Mouse (Mus musculus) thymus, adult 2 months (tissue): Measurements from ENCODE around the gene Ccdc58. TPM values are rescaled to one million over a fixed set of nuclear protein-coding genes. Genes with fewer than 3 reads are reported as not detected.
"Not testable (repeated sequence)": the region's sequence is repeated elsewhere in the genome, so short reads cannot be mapped to it uniquely, and the experiment has no call there.

Experiments used
- DNase-seq: peaks from one replicate; pipeline ENCODE4 v3.0.0; 2021
- H3K27ac ChIP-seq: fragments of 200-500 bp; 2 replicates; pipeline ENCODE4 v1.5.1; 2012; ENCODE audit warnings: low read length, control low read depth; ENCODE audit not compliant: control insufficient read depth, insufficient read depth
- H3K27me3 ChIP-seq: fragments of 200-500 bp; 2 replicates; pipeline ENCODE4 v1.6.1; 2012; ENCODE audit warnings: mild to moderate bottlenecking, low read length, moderate library complexity, mixed read lengths; ENCODE audit not compliant: control insufficient read depth, insufficient read depth
- H3K36me3 ChIP-seq: fragments of 200-500 bp; 2 replicates; pipeline ENCODE4 v1.6.1; 2012; ENCODE audit warnings: mild to moderate bottlenecking, low read length, moderate library complexity; ENCODE audit not compliant: control insufficient read depth, insufficient read depth
- H3K4me1 ChIP-seq: fragments of 200-500 bp; replicated peaks from 2 replicates; pipeline ENCODE4 v1.6.1; 2012; ENCODE audit warnings: low read length; ENCODE audit not compliant: control insufficient read depth, insufficient read depth
- H3K4me3 ChIP-seq: fragments of 200-500 bp; 2 replicates; pipeline ENCODE4 v1.5.1; 2012; ENCODE audit warnings: mild to moderate bottlenecking, low read length, control low read depth, moderate library complexity; ENCODE audit not compliant: control insufficient read depth, insufficient read depth
- CTCF ChIP-seq: fragments of 200-500 bp; IDR thresholded peaks from 2 replicates; pipeline ENCODE4 v1.5.1; 2012; ENCODE audit warnings: mild to moderate bottlenecking, control low read depth, low read length, moderate library complexity, borderline replicate concordance; ENCODE audit not compliant: control insufficient read depth, poor library complexity, insufficient read depth; ENCODE audit errors: extremely low read depth
- POLR2A ChIP-seq: fragments of 200-500 bp; IDR thresholded peaks from 2 replicates; pipeline ENCODE4 v1.6.1; 2012; ENCODE audit warnings: mild to moderate bottlenecking, low read length, control low read depth, moderate library complexity; ENCODE audit not compliant: control insufficient read depth, poor library complexity, insufficient read depth; ENCODE audit errors: extremely low read depth
- WGBS: fragments of 180-500 bp; shearing (Covaris S2); methylation state at CpG from one replicate; pipeline ENCODE4 v1.1.7; 2018; 5-methylcytosine and 5-hydroxymethylcytosine counted together
- polyA plus RNA-seq: library from polyadenylated mRNA; depleted of rRNA; stranded (reverse); fragments of >200 nt; gene quantifications from 2 replicates; pipeline ENCODE4 v1.2.3, GENCODE M21; 2012

The Ccdc58 gene
- polyA plus RNA-seq, 1 experiment: 7.6 TPM

DNA sequence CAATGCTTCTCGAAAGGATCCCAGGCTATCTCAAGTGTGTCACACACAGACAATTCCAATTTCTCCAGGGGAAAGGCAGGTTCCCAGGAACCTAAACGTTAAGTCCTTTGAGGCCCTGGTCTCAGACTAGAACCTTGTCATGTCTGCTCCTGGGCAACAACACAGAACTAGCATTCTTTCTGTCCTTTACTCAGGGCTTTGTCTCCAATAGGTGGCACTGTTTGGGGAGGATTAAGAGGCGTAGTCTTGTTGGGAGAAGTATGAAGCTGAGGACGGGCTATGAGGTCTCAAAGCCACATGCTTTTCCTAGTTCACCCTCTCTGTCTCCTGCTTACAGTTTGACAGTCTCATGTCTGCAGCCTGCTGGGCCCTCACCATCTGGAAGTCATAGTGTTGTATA lies 23.9 kb upstream of the Ccdc58 start:
- 99% methylated on average over 4 of the region's 4 CpGs for WGBS
- Histone ChIP-seq H3K4me1 (no peaks in the 10 kb centered on the region), H3K27me3 (no peaks in the 10 kb centered on the region), H3K27ac (no peak overlapping the region), H3K36me3 (peaks cover 24% of the 10 kb centered on the region), H3K4me3 (no peak overlapping the region)
- no peak for DNase-seq
- no peak for TF ChIP-seq CTCF
- TF ChIP-seq POLR2A: no peak

DNA sequence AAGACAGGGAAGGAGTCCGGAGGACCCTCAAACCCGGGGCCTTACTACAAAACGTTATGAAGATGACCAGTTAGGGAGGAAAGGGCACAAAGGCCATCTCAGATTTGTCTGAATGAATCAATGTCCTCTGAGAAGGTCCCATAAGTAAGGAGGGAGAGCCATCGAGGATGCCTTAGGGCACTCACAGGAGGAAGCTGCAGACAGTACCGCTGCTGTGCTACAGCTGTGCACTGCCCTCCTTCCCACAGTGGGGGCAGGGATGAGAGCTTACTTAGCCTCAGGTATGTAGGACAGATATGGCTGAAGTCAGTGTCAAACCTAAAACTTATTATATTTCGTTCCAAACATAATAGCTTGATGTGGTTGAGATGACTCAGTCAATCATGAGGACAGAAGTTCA lies 20.0 kb upstream of the Ccdc58 start:
- Histone ChIP-seq H3K27ac (no peak overlapping the region), H3K4me1 (no peaks in the 10 kb centered on the region), H3K36me3 (peaks cover 24% of the 10 kb centered on the region), H3K4me3 (no peak overlapping the region), H3K27me3 (no peaks in the 10 kb centered on the region)
- TF ChIP-seq CTCF (no peak), POLR2A (no peak)
- no peak for DNase-seq
- 95% methylated on average over 6 of the region's 6 CpGs for WGBS

DNA sequence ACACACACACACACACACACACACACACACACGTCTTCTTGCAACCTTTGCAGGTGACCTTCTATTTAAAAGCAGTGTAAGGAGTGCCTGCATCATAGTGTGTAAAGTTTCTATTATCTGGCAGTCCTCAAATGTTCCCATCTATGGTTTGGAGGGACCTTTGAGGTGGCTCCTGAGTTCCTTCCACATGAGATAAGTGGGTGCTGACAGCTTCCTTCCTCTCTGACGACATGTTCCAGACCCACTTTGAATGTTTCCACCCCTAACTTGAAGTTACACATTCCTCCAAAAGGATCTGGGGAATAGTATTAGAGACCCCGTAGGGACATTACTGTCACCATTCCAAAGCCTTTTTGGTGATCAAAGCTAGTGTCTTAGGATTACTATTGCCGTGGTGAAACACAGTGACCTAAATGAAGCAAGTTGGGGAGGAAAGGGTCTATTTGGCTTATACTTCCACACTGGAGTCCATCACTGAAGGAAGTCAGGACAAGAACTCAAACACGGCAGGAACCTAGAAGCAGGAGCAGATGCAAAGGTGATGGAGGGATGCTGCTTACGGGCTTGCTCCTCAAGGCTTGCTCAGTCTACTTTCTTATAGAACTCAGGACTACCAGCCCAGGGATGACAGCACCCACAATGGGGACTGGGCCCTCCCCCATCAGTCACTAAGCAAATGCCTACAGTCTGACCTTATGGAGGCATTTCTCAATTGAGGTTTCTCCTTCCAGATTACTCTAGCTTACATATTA lies 17.8 kb upstream of the Ccdc58 start:
- Histone ChIP-seq H3K27ac (no peak overlapping the region), H3K36me3 (peaks cover 20% of the 10 kb centered on the region), H3K27me3 (no peaks in the 10 kb centered on the region), H3K4me3 (no peak overlapping the region), H3K4me1 (no peaks in the 10 kb centered on the region)
- no peak for DNase-seq
- 77% methylated on average over 6 of the region's 6 CpGs for WGBS
- TF ChIP-seq CTCF (no peak), POLR2A (no peak)

DNA sequence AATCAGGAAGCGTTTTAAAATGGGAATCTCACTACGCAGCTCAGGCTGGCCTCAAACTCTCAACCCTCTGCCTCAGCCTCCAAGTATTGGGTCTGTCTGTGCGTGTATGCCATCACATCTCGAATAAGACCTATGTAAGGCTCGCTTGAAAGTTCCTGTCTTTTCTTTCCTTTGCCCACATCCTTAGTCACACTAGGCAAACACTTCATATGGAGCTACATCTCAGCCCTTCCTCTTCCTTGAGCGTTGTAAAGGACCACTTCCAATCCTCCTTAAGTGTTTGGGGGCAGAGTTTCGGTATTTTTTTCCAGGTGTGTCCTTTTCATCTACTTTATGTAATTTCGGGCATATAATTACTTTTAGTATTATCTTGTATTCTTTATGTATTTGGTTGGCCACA lies 16.6 kb upstream of the Ccdc58 start:
- H3K27ac ChIP-seq: no peak overlapping the region
- 98% methylated on average over 8 of the region's 8 CpGs for WGBS
- no peak for TF ChIP-seq POLR2A
- TF ChIP-seq CTCF: no peak

DNA sequence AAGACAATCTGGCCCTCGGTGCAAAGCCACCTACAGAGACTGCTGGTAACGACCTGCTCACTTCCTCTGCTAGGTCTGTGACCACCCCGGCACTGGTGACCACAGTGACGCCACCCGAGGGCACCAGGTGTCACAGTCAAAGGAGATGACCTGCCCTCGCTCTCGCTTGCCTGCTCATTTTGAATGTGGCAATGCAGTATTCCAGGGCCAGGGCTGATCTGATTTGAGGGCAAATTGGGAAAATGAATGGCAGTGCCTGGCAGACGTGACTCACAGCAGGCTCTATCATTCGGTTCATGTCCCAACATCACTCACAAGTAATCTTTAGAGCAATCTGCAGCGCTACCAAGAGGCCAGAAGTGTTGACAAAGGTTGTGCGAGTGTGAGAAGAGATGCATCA lies 15.1 kb upstream of the Ccdc58 start:
- 91% methylated on average over 11 of the region's 11 CpGs for WGBS
- DNase-seq: no peak
- Histone ChIP-seq H3K27ac (no peak overlapping the region), H3K4me3 (no peak overlapping the region), H3K4me1 (no peaks in the 10 kb centered on the region), H3K27me3 (no peaks in the 10 kb centered on the region), H3K36me3 (0 out of 2 replicates have a peak, but pooled peaks cover 2% of the 10 kb centered on the region)
- TF ChIP-seq CTCF (no peak), POLR2A (no peak)

More for the DNA sequence above, 16.6 kb upstream of the Ccdc58 start:
- Histone ChIP-seq H3K27me3 (no peaks in the 10 kb centered on the region), H3K36me3 (peaks cover 8% of the 10 kb centered on the region; the same call in 1 of the 2 replicates), H3K4me1 (no peaks in the 10 kb centered on the region), H3K4me3 (no peak overlapping the region)
- no peak for DNase-seq

DNA sequence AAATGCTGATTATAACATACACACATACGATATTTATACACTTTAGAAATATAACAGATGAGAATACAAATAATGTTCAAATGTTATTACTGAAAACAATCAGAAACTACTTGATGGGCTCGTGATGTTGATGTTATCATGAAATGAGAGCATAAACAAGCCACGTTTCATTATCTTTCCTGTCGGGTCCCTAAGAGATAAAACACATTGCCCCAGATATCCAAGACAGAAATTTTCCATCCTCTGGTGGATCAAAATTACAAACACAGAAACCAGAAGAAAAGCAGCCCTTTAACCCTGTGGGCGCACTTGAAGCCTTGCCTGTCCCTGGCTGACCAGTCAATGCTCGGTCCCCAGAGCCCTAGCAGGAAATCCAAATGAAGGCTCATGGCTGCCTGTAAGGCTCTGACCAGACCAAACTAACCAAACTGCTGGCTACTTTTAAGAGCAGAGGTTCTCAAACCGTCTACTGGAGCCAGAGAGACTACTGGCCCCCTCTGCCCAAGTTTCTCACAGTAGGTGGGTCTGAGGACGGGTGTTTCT lies 13.5 kb upstream of the Ccdc58 start:
- Histone ChIP-seq H3K4me1 (no peaks in the 10 kb centered on the region), H3K4me3 (no peak overlapping the region), H3K27me3 (no peaks in the 10 kb centered on the region), H3K36me3 (no peaks in the 10 kb centered on the region), H3K27ac (no peak overlapping the region)
- no peak for TF ChIP-seq CTCF
- no peak for TF ChIP-seq POLR2A
- 89% methylated on average over 8 of the region's 8 CpGs for WGBS
- no peak for DNase-seq

DNA sequence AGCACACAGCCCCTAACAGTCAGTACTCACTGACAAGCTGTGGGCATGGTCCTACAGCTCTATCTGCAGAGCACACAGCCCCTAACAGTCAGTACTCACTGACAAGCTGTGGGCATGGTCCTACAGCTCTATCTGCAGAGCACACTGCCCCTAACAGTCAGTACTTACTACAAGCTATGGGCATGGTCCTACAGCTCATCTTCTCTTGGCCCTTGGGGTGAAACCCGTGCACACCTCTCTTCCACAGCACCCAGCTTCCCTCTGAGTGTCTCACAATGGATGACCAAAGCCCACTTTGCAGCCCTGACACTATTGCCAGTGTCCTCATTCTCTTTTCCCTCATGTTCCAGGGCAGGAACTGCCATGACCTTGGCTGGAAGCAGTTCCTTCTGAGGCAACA lies 9.0 kb upstream of the Ccdc58 start:
- H3K4me1 ChIP-seq, DNase-seq, H3K27me3 ChIP-seq, H3K36me3 ChIP-seq, H3K27ac ChIP-seq, H3K4me3 ChIP-seq: not testable (repeated sequence)
- 86% methylated on average over 1 of the region's 1 CpGs for WGBS
